Mouse (Mus musculus) embryonic fibroblast, embryonic 13.5 days (primary cell): ENCODE data around the gene Ino80.

ENCODE experiments used
- CTCF ChIP-seq: IDR thresholded peaks from 2 replicates; pipeline ENCODE4 v1.5.1; 2011; ENCODE audit warnings: mild to moderate bottlenecking, control low read depth, low read length, moderate library complexity, borderline replicate concordance; ENCODE audit not compliant: insufficient read depth
- POLR2A ChIP-seq: IDR thresholded peaks from 2 replicates; pipeline ENCODE4 v1.6.1; 2011; ENCODE audit warnings: low read depth, mild to moderate bottlenecking, control low read depth, low read length, moderate library complexity

GRCm38 (mm10) chr2:119482307-119482706 is 4.8 kb upstream of the Ino80 start:
- TF ChIP-seq CTCF (no peak), POLR2A (no peak)
